Mouse (Mus musculus): Measurements from ENCODE around the gene Trnt1.

GRCm38 (mm10) chr6:106750291-106750690, 18.6 kb upstream of the Trnt1 start:
- TF ChIP-seq CTCF (IDR thresholded peaks at IDR 0.05; ENCODE audit: low read depth) (no peak), EP300 (IDR thresholded peaks at IDR 0.05; ENCODE audit: low read depth) (no peak)
